Mouse (Mus musculus) hindbrain, embryonic 10.5 days (tissue): ENCODE results near the gene Carf. TPM values are rescaled to one million over a fixed set of nuclear protein-coding genes. Genes with fewer than 3 reads are reported as not detected.

Source experiments
- DNase-seq: peaks from one replicate; pipeline ENCODE4 v3.0.0-alpha.2; 2017; ENCODE audit warnings: low spot score
- H3K27ac ChIP-seq: fragments of 300-500 bp; sonication (generic); 2 replicates; pipeline ENCODE4 v1.5.1; 2016; ENCODE audit warnings: mild to moderate bottlenecking, moderate library complexity
- H3K27me3 ChIP-seq: fragments of 300-500 bp; sonication (generic); 2 replicates; pipeline ENCODE4 v1.6.1; 2016; ENCODE audit warnings: mild to moderate bottlenecking; ENCODE audit not compliant: poor library complexity, insufficient read depth, severe bottlenecking
- H3K36me3 ChIP-seq: fragments of 300-500 bp; sonication (generic); 2 replicates; pipeline ENCODE4 v1.6.1; 2016; ENCODE audit warnings: mild to moderate bottlenecking, moderate library complexity
- H3K4me1 ChIP-seq: fragments of 300-500 bp; sonication (generic); replicated peaks from 2 replicates; pipeline ENCODE4 v1.6.1; 2016; ENCODE audit warnings: mild to moderate bottlenecking
- H3K4me3 ChIP-seq: fragments of 300-500 bp; sonication (generic); 2 replicates; pipeline ENCODE4 v1.5.1; 2016; ENCODE audit warnings: mild to moderate bottlenecking, moderate library complexity
- H3K9me3 ChIP-seq: fragments of 300-500 bp; sonication (generic); 2 replicates; pipeline ENCODE4 v1.6.1; 2016; ENCODE audit warnings: mild to moderate bottlenecking, moderate library complexity
- WGBS: fragments of 180-500 bp; shearing (Covaris S2); methylation state at CpG from one replicate; pipeline ENCODE4 v1.1.7; 2016; 5-methylcytosine and 5-hydroxymethylcytosine counted together
- polyA plus RNA-seq: library from polyadenylated mRNA; unstranded; fragments of >200 nt; fragmentation: Nextera tagmentation; extraction: Ambion mirVana; gene quantifications from 2 replicates; pipeline ENCODE4 v1.2.1, GENCODE M21; 2016

The Carf gene
- polyA plus RNA-seq, 1 experiment from 2014 or later: 5.0 TPM

- Histone ChIP-seq H3K27ac (no peak overlapping the region), H3K36me3 (peaks cover 36% of the 10 kb centered on the region), H3K9me3 (no peaks in the 10 kb centered on the region), H3K4me1 (no peaks in the 10 kb centered on the region), H3K27me3 (no peaks in the 10 kb centered on the region), H3K4me3 (no peak overlapping the region)
- 67% methylated on average over 3 of the region's 3 CpGs for WGBS
- DNase-seq: peak; percentile 10
These were observed 98.8 kb downstream of the Carf start for GRCm38 (mm10) chr1:60196813-60197212.

- Histone ChIP-seq H3K27ac (no peak overlapping the region), H3K4me1 (no peaks in the 10 kb centered on the region), H3K4me3 (no peak overlapping the region), H3K9me3 (no peaks in the 10 kb centered on the region), H3K27me3 (no peaks in the 10 kb centered on the region), H3K36me3 (peaks cover 57% of the 10 kb centered on the region)
- DNase-seq: no peak
- WGBS: 83% methylated on average over 4 of the region's 4 CpGs
These were observed 101.0 kb downstream of the Carf start for GRCm38 (mm10) chr1:60199006-60199405.

Other genes starting within 250 kb of the Carf start
- 11.0 and 12.6 TPM in 2 replicates for gene Fam117b, start 185.2 kb upstream of the Carf start, polyA plus RNA-seq
- 1.7 and 3.0 TPM in 2 replicates for gene Ica1l, start 55.1 kb upstream of the Carf start, polyA plus RNA-seq
- gene Wdr12, start 398 bp downstream of the Carf start, polyA plus RNA-seq: 44.9 and 65.6 TPM in 2 replicates
- 5.8 and 8.0 TPM in 2 replicates for gene Nbeal1, start 82.4 kb downstream of the Carf start, polyA plus RNA-seq
- gene Cyp20a1, start 245.1 kb downstream of the Carf start, polyA plus RNA-seq: 25.2 and 28.6 TPM in 2 replicates